Mouse (Mus musculus): Measurements from ENCODE around the gene Gsk3a. TPM values are rescaled to one million over a fixed set of nuclear protein-coding genes. Genes with fewer than 3 reads are reported as not detected.

The Gsk3a gene
- total RNA-seq, 2 experiments from 2014 or later = 67.5 to 69.2 TPM

- intact Hi-C loops (cut with DNase I) = no loop called here
- no peak for DNase-seq
These were observed 40.1 kb downstream of the Gsk3a start for GRCm38 (mm10) chr7:25197384-25198018.

- intact Hi-C loops (cut with DNase I) = no loop called here
These were observed 41.5 kb downstream of the Gsk3a start for GRCm38 (mm10) chr7:25196107-25196506.

DNA sequence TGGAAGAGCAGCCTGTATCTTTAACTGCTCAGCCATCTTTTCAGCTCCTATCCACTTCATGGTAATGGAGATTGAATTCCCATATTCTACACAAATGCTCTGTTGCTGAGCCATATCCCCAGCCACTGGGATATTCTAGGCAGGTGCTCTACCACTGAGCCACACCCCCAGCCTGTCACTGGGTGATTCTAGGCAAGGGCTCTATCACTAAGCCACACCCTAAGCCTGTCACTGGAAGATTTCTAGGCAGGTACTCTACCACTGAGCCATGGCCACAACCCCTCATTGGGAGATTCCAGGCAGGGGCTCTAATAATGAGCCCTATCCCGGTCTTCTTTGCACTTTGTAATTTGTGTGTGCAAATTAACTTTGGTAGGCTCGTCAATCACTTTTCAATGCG, 42.5 kb downstream of the Gsk3a start:
- DNase-seq = no peak
- intact Hi-C loops (cut with DNase I) = no loop called here

More at GRCm38 (mm10) chr7:25196107-25196506, 41.5 kb downstream of the Gsk3a start:
- no peak for DNase-seq

GRCm38 (mm10) chr7:25192110-25192509, 45.5 kb downstream of the Gsk3a start:
- intact Hi-C loops (cut with DNase I) = no loop called here
- no peak for DNase-seq

DNA sequence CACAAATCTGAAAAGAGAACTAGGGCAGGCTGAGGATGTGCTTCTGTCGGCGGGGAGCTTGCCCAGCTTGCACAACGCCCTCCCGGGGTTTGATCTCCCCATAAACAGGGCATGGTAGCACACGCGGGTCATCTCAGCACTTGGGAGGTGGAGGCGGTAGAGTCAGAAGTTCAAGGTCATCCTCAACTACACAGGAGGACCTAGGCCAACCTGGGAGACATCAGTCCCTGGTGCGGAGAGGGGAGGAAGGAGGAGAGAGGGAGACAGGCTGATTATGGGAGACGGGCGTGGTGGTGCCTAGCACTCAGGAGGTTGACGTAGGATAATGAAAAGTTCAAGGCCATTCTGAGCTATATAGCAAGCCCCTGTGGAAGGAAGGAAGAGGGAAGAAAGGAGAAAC, 46.8 kb downstream of the Gsk3a start:
- intact Hi-C loops (cut with DNase I) = no loop called here
- DNase-seq = no peak

DNA sequence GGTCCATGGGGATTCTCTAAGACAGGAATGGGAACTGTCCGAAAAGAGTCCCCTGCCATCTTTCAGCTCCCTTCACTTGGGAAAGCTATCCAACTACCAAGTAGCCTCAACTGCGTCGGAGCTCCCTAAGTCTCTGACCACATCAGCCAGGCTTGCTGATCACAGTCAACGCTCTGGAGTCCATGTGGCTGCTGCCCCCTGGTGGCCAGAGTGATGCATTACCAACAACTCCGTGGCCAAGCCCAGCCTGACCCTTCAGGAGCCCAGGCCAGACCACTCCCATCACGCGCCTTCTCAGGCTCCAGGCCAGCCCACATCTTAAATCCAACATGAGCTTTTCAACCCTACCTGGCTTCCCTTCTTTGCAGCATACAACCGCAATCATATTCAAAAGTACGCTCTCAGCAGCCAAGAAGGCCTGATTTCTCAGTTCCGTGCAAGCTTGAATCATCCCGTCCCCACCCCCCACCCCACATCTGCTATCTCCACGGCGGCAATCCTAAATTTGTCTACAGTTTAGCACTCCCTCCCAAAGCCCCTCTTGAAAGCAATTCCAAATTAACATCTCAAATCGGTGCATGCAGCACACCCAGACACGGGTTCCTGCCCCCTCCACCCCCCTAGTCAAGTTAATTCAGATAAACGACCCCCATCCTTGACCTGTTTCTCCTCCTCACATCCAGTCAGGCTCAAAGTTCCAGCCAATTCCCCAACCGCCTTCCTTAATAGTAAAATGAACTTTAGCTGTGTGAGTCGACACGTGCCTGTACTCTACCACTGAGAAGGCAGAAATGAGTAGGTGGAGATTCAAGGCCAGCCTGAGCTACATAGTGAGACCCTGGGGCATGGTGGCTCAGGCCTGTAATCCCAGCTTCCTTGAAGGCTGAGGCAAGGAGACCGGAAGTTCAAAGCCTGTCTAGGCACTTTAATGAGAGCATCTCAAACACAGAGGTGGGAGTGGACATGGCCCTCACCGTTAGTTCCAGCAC, 49.7 kb downstream of the Gsk3a start:
- intact Hi-C loops (cut with DNase I) = loop anchor here (1.0 to 2.0 kb wide), 3 partner anchors 54 to 157 kb away; no protein-coding TSS in a partner anchor
- DNase-seq = peak; percentile 86 to 88

DNA sequence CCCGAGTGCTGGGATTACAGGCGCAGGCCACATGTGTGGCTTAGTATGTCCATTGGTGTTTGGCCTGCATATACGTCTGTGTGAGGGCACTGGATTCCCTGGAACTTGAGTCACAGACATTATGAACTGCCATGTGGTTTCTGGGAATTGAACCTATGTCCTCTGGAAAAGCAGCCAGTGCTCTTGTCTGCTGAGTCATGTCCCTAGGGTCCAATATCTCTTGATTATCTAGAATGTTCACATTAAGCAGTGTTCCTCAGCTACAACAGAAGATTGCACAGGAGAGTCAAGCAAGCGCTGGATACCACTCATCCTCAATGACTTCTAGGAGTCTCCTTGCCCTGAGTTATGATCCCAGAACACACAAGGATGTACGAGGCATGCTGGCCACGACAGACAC, 53.6 kb downstream of the Gsk3a start:
- intact Hi-C loops (cut with DNase I) = no loop called here
- no peak for DNase-seq

- intact Hi-C loops (cut with DNase I) = no loop called here
- DNase-seq = no peak
These were observed 55.8 kb downstream of the Gsk3a start for GRCm38 (mm10) chr7:25181814-25182213.

- peak in 1 of 2 experiments; percentile 44 for DNase-seq
- intact Hi-C loops (cut with DNase I) = no loop called here
These were observed 56.3 kb downstream of the Gsk3a start for GRCm38 (mm10) chr7:25181331-25181790.

GRCm38 (mm10) chr7:25180512-25180911, 57.1 kb downstream of the Gsk3a start:
- no peak for DNase-seq
- intact Hi-C loops (cut with DNase I) = no loop called here

DNA sequence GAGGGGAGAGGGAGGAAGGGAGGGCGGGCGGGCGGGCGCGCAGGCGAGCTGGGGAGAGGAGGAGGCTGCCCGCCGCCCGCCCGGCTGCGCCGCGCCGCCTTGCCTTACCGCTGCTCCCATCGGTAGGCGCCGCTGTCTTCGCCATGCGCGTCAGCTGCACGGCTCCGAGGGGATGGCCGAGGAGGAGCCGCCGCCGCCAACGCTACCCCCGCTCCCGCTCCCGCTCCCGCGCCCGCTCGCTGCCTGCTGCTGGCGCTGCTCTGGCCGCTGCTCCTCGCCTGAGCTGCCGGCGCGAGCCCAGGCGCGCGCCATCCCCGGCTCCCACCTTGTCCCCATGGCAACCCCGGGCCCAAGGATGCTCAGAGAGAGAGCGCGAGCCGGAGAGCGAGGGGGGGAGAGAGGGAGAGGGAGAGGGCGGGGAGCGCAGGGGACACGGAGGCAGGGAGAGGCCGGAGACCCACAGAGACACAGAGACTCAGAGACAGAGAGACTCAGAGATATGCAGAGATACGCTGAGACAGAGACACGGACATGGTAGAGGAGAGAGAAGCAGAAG, 58.0 kb downstream of the Gsk3a start, which contains the start of gene Pou2f2:
Gene Pou2f2 (minus strand): TSS at position 121 of the 556 bp plus-strand sequence.
- peak; percentile 70 to 73 for DNase-seq
- intact Hi-C loops (cut with DNase I) = no loop called here

DNA sequence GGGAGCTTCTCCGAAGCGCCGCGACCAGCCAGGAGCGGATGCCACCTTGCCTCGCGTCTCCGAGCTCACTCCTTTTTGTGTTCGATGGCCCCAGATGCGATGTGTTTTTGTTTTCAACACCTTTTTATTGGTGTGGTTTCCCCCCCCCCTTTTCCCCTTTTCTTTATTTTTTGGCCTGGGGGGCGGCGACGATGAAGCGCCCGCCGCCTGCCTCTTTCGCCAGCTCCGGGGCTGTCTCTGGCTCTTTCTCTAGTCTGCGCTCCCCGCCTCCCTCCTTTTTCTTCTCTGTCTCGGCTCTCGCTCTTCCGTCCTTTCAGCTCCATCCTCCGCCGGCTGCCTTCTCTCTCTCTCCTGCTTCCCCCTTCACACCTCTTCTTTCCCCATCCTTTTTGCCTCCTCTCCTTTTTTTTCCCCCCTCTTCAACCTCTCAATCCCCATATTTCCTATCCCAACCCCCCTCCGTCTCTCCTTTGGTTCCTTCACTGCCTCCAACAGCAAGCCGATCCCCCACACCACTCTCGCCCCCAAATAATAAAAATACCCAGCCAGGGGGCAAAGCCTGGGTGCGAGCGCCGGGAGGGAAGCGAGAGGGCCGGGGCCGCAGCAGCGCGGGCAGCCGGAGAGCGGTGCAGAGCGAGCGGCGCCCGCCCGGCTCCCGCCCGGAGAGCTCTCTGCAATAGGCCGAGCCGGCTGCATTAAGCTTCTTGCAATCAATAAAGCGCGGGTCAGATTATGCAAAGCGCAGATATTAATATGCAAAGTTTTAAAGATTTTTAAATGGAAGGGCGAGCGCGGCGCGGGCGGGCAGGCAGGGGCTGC, 58.7 kb downstream of the Gsk3a start:
- intact Hi-C loops (cut with DNase I) = no loop called here
- DNase-seq = no peak

GRCm38 (mm10) chr7:25178317-25178716, 59.3 kb downstream of the Gsk3a start:
- intact Hi-C loops (cut with DNase I) = no loop called here

More at GRCm38 (mm10) chr7:25178317-25178716, 59.3 kb downstream of the Gsk3a start:
- DNase-seq = no peak

Small RNA genes lying within 50 kb of the gene (microRNA-seq; reads per million reads assigned to microRNA genes)
- 0 reads per million in 2 experiments for gene Mir7048 (ENCODE audit: borderline number of aligned reads in 2 of 2)

Other genes with a start within 250 kb of the Gsk3a start
- gene Atp1a3, start 231.9 kb downstream of the Gsk3a start, total RNA-seq (2021) = under 1 TPM; 0.35 to 0.67 TPM
- 1 to 10 TPM; 4.4 to 5.7 TPM for gene Grik5, start 165.5 kb downstream of the Gsk3a start, total RNA-seq (2021)
- gene Zfp574, start 165.3 kb downstream of the Gsk3a start, total RNA-seq (2021) = 10 to 100 TPM in 1 of 2 experiments, 1 to 10 TPM in 1; 9.8 to 10.7 TPM
- under 1 TPM; 0.53 to 0.68 TPM for gene Pou2f2, start 58.1 kb downstream of the Gsk3a start, total RNA-seq (2021)
- 10 to 100 TPM; 17.3 to 22.2 TPM for gene Dedd2, start 17.2 kb downstream of the Gsk3a start, total RNA-seq (2021)
- 1 to 10 TPM; 8.9 to 10.0 TPM for gene Zfp526, start 16.4 kb downstream of the Gsk3a start, total RNA-seq (2021)
- gene Erf, start 12.9 kb upstream of the Gsk3a start, total RNA-seq (2021) = 10 to 100 TPM; 22.3 to 26.2 TPM
- 10 to 100 TPM; 63.7 to 68.7 TPM for gene Cic, start 29.9 kb upstream of the Gsk3a start, total RNA-seq (2021)
- gene Pafah1b3, start 60.1 kb upstream of the Gsk3a start, total RNA-seq (2021) = 1 to 10 TPM; 3.7 to 5.1 TPM
- not detected for gene Prr19, start 63.6 kb upstream of the Gsk3a start, total RNA-seq (2021)
- not detected for gene Tmem145, start 68.3 kb upstream of the Gsk3a start, total RNA-seq (2021)
- gene Megf8, start 79.3 kb upstream of the Gsk3a start, total RNA-seq (2021) = 10 to 100 TPM; 30.4 to 31.1 TPM
- gene Cnfn, start 131.9 kb upstream of the Gsk3a start, total RNA-seq (2021) = not detected
- 10 to 100 TPM; 53.3 to 57.8 TPM for gene Lipe, start 160.9 kb upstream of the Gsk3a start, total RNA-seq (2021)
- gene Cxcl17, start 175.0 kb upstream of the Gsk3a start, total RNA-seq (2021) = not detected
- 10 to 100 TPM; 12.0 to 15.8 TPM for gene Ceacam1, start 239.8 kb upstream of the Gsk3a start, total RNA-seq (2021)